Mouse (Mus musculus): ENCODE results near the gene Scd3. TPM values are rescaled to one million over a fixed set of nuclear protein-coding genes. Genes with fewer than 3 reads are reported as not detected.
A peak's percentile ranks its signal among the peaks of the same experiment; 100 is the strongest.

Gene Scd3
- polyA plus RNA-seq, 1 experiment, result 0.05 TPM

DNA sequence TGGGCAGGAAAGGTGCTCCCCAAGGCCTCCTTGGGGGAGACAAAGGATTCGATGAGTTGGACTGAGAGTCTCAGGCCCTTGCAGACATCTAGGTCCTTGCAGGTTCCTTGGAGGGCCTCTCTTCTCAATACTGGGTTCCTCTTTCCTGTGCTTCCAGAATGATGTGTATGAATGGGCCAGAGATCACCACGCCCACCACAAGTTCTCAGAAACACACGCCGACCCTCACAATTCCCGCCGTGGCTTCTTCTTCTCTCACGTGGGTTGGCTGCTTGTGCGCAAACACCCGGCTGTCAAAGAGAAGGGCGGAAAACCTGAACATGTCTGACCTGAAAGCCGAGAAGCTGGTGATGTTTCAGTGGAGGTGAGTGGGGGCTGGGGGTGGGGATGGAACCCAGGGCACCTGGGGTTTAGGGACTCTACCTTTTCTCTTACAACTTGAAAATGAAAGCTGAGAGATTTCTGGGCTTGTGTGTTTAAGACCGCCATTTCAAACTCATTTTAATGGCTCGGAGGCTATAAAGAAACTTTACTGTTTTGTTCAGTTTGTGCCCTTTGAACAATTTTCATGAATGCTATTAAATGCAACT is 54.4 kb downstream of the Scd3 start:
- H3K4me2 ChIP-seq (ENCODE audit: low read depth), result no peak overlapping the region
- H3K27me3 ChIP-seq (ENCODE audit: control insufficient read depth, insufficient read depth, insufficient read length), result no peaks in the 10 kb centered on the region
- H3K4me3 ChIP-seq, result no peak overlapping the region
- H3ac ChIP-seq (ENCODE audit: control insufficient read depth, insufficient read length), result no peak overlapping the region
- no peaks in the 10 kb centered on the region for H3K79me2 ChIP-seq (ENCODE audit: control insufficient read depth, insufficient read depth)
- no peak for TF ChIP-seq MYOG (IDR thresholded peaks at IDR 0.05; ENCODE audit: control insufficient read depth in 1 of 3, insufficient read depth in 1 of 3, insufficient read length in 2 of 3, low read depth in 2 of 3)
- no peaks in the 10 kb centered on the region for H3K36me3 ChIP-seq (ENCODE audit: control insufficient read depth, insufficient read depth)

GRCm38 (mm10) chr19:44259484-44259883 is 56.4 kb downstream of the Scd3 start:
- TF ChIP-seq POLR2A (IDR thresholded peaks at IDR 0.05; ENCODE audit: insufficient read length, low read depth) (no peak), CEBPB (IDR thresholded peaks at IDR 0.05; ENCODE audit: insufficient read depth, poor library complexity, severe bottlenecking) (no peak), E2F4 (IDR thresholded peaks at IDR 0.05; ENCODE audit: insufficient read depth) (no peak), SRF (IDR thresholded peaks at IDR 0.05; ENCODE audit: control insufficient read depth, insufficient read length, low read depth) (no peak), USF1 (IDR thresholded peaks at IDR 0.05; ENCODE audit: low read depth) (no peak), MYOD1 (IDR thresholded peaks at IDR 0.05; ENCODE audit: control insufficient read depth in 1 of 3, insufficient read length in 2 of 3, low read depth in 2 of 3) (no peak), TCF12 (IDR thresholded peaks at IDR 0.05; ENCODE audit: insufficient read depth, poor library complexity, severe bottlenecking) (no peak), MYOG (IDR thresholded peaks at IDR 0.05; ENCODE audit: control insufficient read depth in 1 of 3, insufficient read depth in 1 of 3, insufficient read length in 2 of 3, low read depth in 2 of 3) (no peak), POLR2AphosphoS2 (IDR thresholded peaks at IDR 0.05; ENCODE audit: insufficient read length, low read depth) (no peak), TCF3 (IDR thresholded peaks at IDR 0.05; ENCODE audit: insufficient read length, low read depth) (no peak), MAX (IDR thresholded peaks at IDR 0.05; ENCODE audit: low read depth) (no peak), REST (IDR thresholded peaks at IDR 0.05; ENCODE audit: insufficient read depth, insufficient read length) (no peak)
- no peaks in the 10 kb centered on the region for H3K79me2 ChIP-seq (ENCODE audit: control insufficient read depth, insufficient read depth)
- H3K36me3 ChIP-seq (ENCODE audit: control insufficient read depth, insufficient read depth), result no peaks in the 10 kb centered on the region
- peak overlapping the region; percentile 35 for H3K4me2 ChIP-seq (ENCODE audit: low read depth)
- no peak overlapping the region for H3ac ChIP-seq (ENCODE audit: control insufficient read depth, insufficient read length)
- H3K4me3 ChIP-seq, result no peak overlapping the region
- H3K27me3 ChIP-seq (ENCODE audit: control insufficient read depth, insufficient read depth, insufficient read length), result no peaks in the 10 kb centered on the region

GRCm38 (mm10) chr19:44260487-44260886 is 57.4 kb downstream of the Scd3 start:
- Histone ChIP-seq H3K79me2 (ENCODE audit: control insufficient read depth, insufficient read depth) (no peaks in the 10 kb centered on the region), H3K4me2 (ENCODE audit: low read depth) (no peak overlapping the region), H3K4me3 (no peak overlapping the region), H3ac (ENCODE audit: control insufficient read depth, insufficient read length) (no peak overlapping the region), H3K27me3 (ENCODE audit: control insufficient read depth, insufficient read depth, insufficient read length) (no peaks in the 10 kb centered on the region), H3K36me3 (ENCODE audit: control insufficient read depth, insufficient read depth) (no peaks in the 10 kb centered on the region)
- TF ChIP-seq TCF12 (IDR thresholded peaks at IDR 0.05; ENCODE audit: insufficient read depth, poor library complexity, severe bottlenecking), result no peak
- TF ChIP-seq POLR2A (IDR thresholded peaks at IDR 0.05; ENCODE audit: insufficient read length, low read depth), result no peak
- no peak for TF ChIP-seq POLR2AphosphoS2 (IDR thresholded peaks at IDR 0.05; ENCODE audit: insufficient read length, low read depth)
- no peak for TF ChIP-seq CEBPB (IDR thresholded peaks at IDR 0.05; ENCODE audit: insufficient read depth, poor library complexity, severe bottlenecking)
- no peak for TF ChIP-seq E2F4 (IDR thresholded peaks at IDR 0.05; ENCODE audit: insufficient read depth)
- no peak for TF ChIP-seq MAX (IDR thresholded peaks at IDR 0.05; ENCODE audit: low read depth)
- no peak for TF ChIP-seq MYOD1 (IDR thresholded peaks at IDR 0.05; ENCODE audit: control insufficient read depth in 1 of 3, insufficient read length in 2 of 3, low read depth in 2 of 3)
- TF ChIP-seq MYOG (IDR thresholded peaks at IDR 0.05; ENCODE audit: control insufficient read depth in 1 of 3, insufficient read depth in 1 of 3, insufficient read length in 2 of 3, low read depth in 2 of 3), result no peak
- no peak for TF ChIP-seq SRF (IDR thresholded peaks at IDR 0.05; ENCODE audit: control insufficient read depth, insufficient read length, low read depth)
- no peak for TF ChIP-seq REST (IDR thresholded peaks at IDR 0.05; ENCODE audit: insufficient read depth, insufficient read length)
- TF ChIP-seq TCF3 (IDR thresholded peaks at IDR 0.05; ENCODE audit: insufficient read length, low read depth), result no peak
- TF ChIP-seq USF1 (IDR thresholded peaks at IDR 0.05; ENCODE audit: low read depth), result no peak

GRCm38 (mm10) chr19:44261774-44262173 is 58.7 kb downstream of the Scd3 start:
- Histone ChIP-seq H3K4me3 (no peak overlapping the region), H3ac (ENCODE audit: control insufficient read depth, insufficient read length) (no peak overlapping the region), H3K27me3 (ENCODE audit: control insufficient read depth, insufficient read depth, insufficient read length) (no peaks in the 10 kb centered on the region), H3K36me3 (ENCODE audit: control insufficient read depth, insufficient read depth) (no peaks in the 10 kb centered on the region), H3K79me2 (ENCODE audit: control insufficient read depth, insufficient read depth) (no peaks in the 10 kb centered on the region), H3K4me2 (ENCODE audit: low read depth) (no peak overlapping the region)
- no peak for TF ChIP-seq E2F4 (IDR thresholded peaks at IDR 0.05; ENCODE audit: insufficient read depth)
- TF ChIP-seq USF1 (IDR thresholded peaks at IDR 0.05; ENCODE audit: low read depth), result no peak
- TF ChIP-seq SRF (IDR thresholded peaks at IDR 0.05; ENCODE audit: control insufficient read depth, insufficient read length, low read depth), result no peak
- no peak for TF ChIP-seq MYOG (IDR thresholded peaks at IDR 0.05; ENCODE audit: control insufficient read depth in 1 of 3, insufficient read depth in 1 of 3, insufficient read length in 2 of 3, low read depth in 2 of 3)
- TF ChIP-seq POLR2A (IDR thresholded peaks at IDR 0.05; ENCODE audit: insufficient read length, low read depth), result no peak
- TF ChIP-seq POLR2AphosphoS2 (IDR thresholded peaks at IDR 0.05; ENCODE audit: insufficient read length, low read depth), result no peak
- no peak for TF ChIP-seq REST (IDR thresholded peaks at IDR 0.05; ENCODE audit: insufficient read depth, insufficient read length)
- no peak for TF ChIP-seq TCF12 (IDR thresholded peaks at IDR 0.05; ENCODE audit: insufficient read depth, poor library complexity, severe bottlenecking)
- no peak for TF ChIP-seq MAX (IDR thresholded peaks at IDR 0.05; ENCODE audit: low read depth)
- no peak for TF ChIP-seq MYOD1 (IDR thresholded peaks at IDR 0.05; ENCODE audit: control insufficient read depth in 1 of 3, insufficient read length in 2 of 3, low read depth in 2 of 3)
- TF ChIP-seq TCF3 (IDR thresholded peaks at IDR 0.05; ENCODE audit: insufficient read length, low read depth), result no peak
- no peak for TF ChIP-seq CEBPB (IDR thresholded peaks at IDR 0.05; ENCODE audit: insufficient read depth, poor library complexity, severe bottlenecking)

DNA sequence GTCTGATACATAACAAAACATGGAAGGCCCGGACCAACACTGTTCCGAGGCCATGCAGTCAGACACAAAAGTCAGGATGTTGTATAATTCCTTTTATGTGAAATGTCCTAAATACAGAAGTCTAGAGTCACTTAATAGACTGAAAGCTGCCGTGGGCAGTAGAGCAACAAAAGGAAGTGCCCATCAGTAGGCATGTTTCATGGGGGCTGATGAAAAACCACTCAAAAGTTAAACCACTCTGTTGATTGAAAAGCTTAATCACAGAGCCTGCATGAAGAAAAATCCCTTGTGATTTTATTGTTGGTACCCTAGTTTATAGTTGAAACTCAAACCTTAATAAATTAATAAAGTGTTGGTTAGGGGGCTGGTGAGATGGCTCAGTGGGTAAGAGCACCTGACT is 60.5 kb downstream of the Scd3 start:
- Histone ChIP-seq H3K4me2 (ENCODE audit: low read depth) (no peak overlapping the region), H3ac (ENCODE audit: control insufficient read depth, insufficient read length) (no peak overlapping the region), H3K36me3 (ENCODE audit: control insufficient read depth, insufficient read depth) (no peaks in the 10 kb centered on the region), H3K27me3 (ENCODE audit: control insufficient read depth, insufficient read depth, insufficient read length) (no peaks in the 10 kb centered on the region), H3K4me3 (no peak overlapping the region), H3K79me2 (ENCODE audit: control insufficient read depth, insufficient read depth) (no peaks in the 10 kb centered on the region)
- TF ChIP-seq MYOD1 (IDR thresholded peaks at IDR 0.05; ENCODE audit: control insufficient read depth in 1 of 3, insufficient read length in 2 of 3, low read depth in 2 of 3) (no peak), MAX (IDR thresholded peaks at IDR 0.05; ENCODE audit: low read depth) (no peak), USF1 (IDR thresholded peaks at IDR 0.05; ENCODE audit: low read depth) (no peak), MYOG (IDR thresholded peaks at IDR 0.05; ENCODE audit: control insufficient read depth in 1 of 3, insufficient read depth in 1 of 3, insufficient read length in 2 of 3, low read depth in 2 of 3) (no peak), POLR2A (IDR thresholded peaks at IDR 0.05; ENCODE audit: insufficient read length, low read depth) (no peak), REST (IDR thresholded peaks at IDR 0.05; ENCODE audit: insufficient read depth, insufficient read length) (no peak), E2F4 (IDR thresholded peaks at IDR 0.05; ENCODE audit: insufficient read depth) (no peak), POLR2AphosphoS2 (IDR thresholded peaks at IDR 0.05; ENCODE audit: insufficient read length, low read depth) (no peak), CEBPB (IDR thresholded peaks at IDR 0.05; ENCODE audit: insufficient read depth, poor library complexity, severe bottlenecking) (no peak), TCF12 (IDR thresholded peaks at IDR 0.05; ENCODE audit: insufficient read depth, poor library complexity, severe bottlenecking) (no peak), SRF (IDR thresholded peaks at IDR 0.05; ENCODE audit: control insufficient read depth, insufficient read length, low read depth) (no peak), TCF3 (IDR thresholded peaks at IDR 0.05; ENCODE audit: insufficient read length, low read depth) (no peak)
